Mouse (Mus musculus): ENCODE results near the gene Tbc1d2b. TPM values are rescaled to one million over a fixed set of nuclear protein-coding genes. Genes with fewer than 3 reads are reported as not detected.

The Tbc1d2b gene
- total RNA-seq, 2 experiments from 2014 or later, result 14.1 to 14.2 TPM

GRCm38 (mm10) chr9:90262591-90263339 is 7.8 kb downstream of the Tbc1d2b start:
- intact Hi-C loops (cut with DNase I), result no loop called here
- Histone ChIP-seq H3K4me3 (no peak overlapping the region), H3K27ac (no peak overlapping the region)
- no peak for DNase-seq (ENCODE audit: extremely low spot score in 1 of 2, low spot score in 2 of 2)
- no peak for TF ChIP-seq CTCF (IDR thresholded peaks at IDR 0.05)

- intact Hi-C loops (cut with DNase I), result no loop called here
- Histone ChIP-seq H3K27ac (no peak overlapping the region), H3K4me3 (no peak overlapping the region)
- DNase-seq (ENCODE audit: extremely low spot score in 1 of 2, low spot score in 2 of 2), result no peak
- no peak for TF ChIP-seq CTCF (IDR thresholded peaks at IDR 0.05)
Measured at GRCm38 (mm10) chr9:90262063-90262462, 8.5 kb downstream of the Tbc1d2b start.

- intact Hi-C loops (cut with DNase I), result no loop called here
- TF ChIP-seq CTCF (IDR thresholded peaks at IDR 0.05), result no peak
- DNase-seq (ENCODE audit: extremely low spot score in 1 of 2, low spot score in 2 of 2), result no peak
- Histone ChIP-seq H3K4me3 (no peak overlapping the region), H3K27ac (no peak overlapping the region)
Measured at GRCm38 (mm10) chr9:90260600-90261375, 9.8 kb downstream of the Tbc1d2b start.

- no peak for TF ChIP-seq CTCF (IDR thresholded peaks at IDR 0.05)
- intact Hi-C loops (cut with DNase I), result no loop called here
Measured at GRCm38 (mm10) chr9:90260079-90260478, 10.5 kb downstream of the Tbc1d2b start.

GRCm38 (mm10) chr9:90259400-90259950 is 11.1 kb downstream of the Tbc1d2b start:
- DNase-seq (ENCODE audit: extremely low spot score in 1 of 2, low spot score in 2 of 2), result no peak
- H3K27ac ChIP-seq, result no peak overlapping the region
- H3K4me3 ChIP-seq, result no peak overlapping the region
- no peak for TF ChIP-seq CTCF (IDR thresholded peaks at IDR 0.05)
- intact Hi-C loops (cut with DNase I), result no loop called here

More at GRCm38 (mm10) chr9:90260079-90260478, 10.5 kb downstream of the Tbc1d2b start:
- Histone ChIP-seq H3K27ac (no peak overlapping the region), H3K4me3 (no peak overlapping the region)
- DNase-seq (ENCODE audit: extremely low spot score in 1 of 2, low spot score in 2 of 2), result no peak

- no peak for TF ChIP-seq CTCF (IDR thresholded peaks at IDR 0.05)
- no peak overlapping the region for H3K4me3 ChIP-seq
- intact Hi-C loops (cut with DNase I), result no loop called here
- DNase-seq (ENCODE audit: extremely low spot score in 1 of 2, low spot score in 2 of 2), result no peak
- H3K27ac ChIP-seq, result no peak overlapping the region
Measured at GRCm38 (mm10) chr9:90257754-90258531, 12.7 kb downstream of the Tbc1d2b start.

- H3K27ac ChIP-seq, result no peak overlapping the region
- intact Hi-C loops (cut with DNase I), result no loop called here
- DNase-seq (ENCODE audit: extremely low spot score in 1 of 2, low spot score in 2 of 2), result no peak
- no peak overlapping the region for H3K4me3 ChIP-seq
- TF ChIP-seq CTCF (IDR thresholded peaks at IDR 0.05), result no peak
Measured at GRCm38 (mm10) chr9:90257220-90257619, 13.4 kb downstream of the Tbc1d2b start.

- TF ChIP-seq CTCF (IDR thresholded peaks at IDR 0.05), result no peak
- DNase-seq (ENCODE audit: extremely low spot score in 1 of 2, low spot score in 2 of 2), result no peak
- no peak overlapping the region for H3K4me3 ChIP-seq
- no peak overlapping the region for H3K27ac ChIP-seq
- intact Hi-C loops (cut with DNase I), result no loop called here
Measured at GRCm38 (mm10) chr9:90255844-90256405, 14.7 kb downstream of the Tbc1d2b start.

GRCm38 (mm10) chr9:90253181-90253580 is 17.4 kb downstream of the Tbc1d2b start:
- no peak for DNase-seq (ENCODE audit: extremely low spot score in 1 of 2, low spot score in 2 of 2)
- Histone ChIP-seq H3K27ac (no peak overlapping the region), H3K4me3 (no peak overlapping the region)
- intact Hi-C loops (cut with DNase I), result no loop called here
- TF ChIP-seq CTCF (IDR thresholded peaks at IDR 0.05), result no peak

GRCm38 (mm10) chr9:90250964-90251750 is 19.4 kb downstream of the Tbc1d2b start:
- Histone ChIP-seq H3K27ac (no peak overlapping the region), H3K4me3 (no peak overlapping the region)
- no peak for DNase-seq (ENCODE audit: extremely low spot score in 1 of 2, low spot score in 2 of 2)
- TF ChIP-seq CTCF (IDR thresholded peaks at IDR 0.05), result no peak
- intact Hi-C loops (cut with DNase I), result no loop called here
